Mouse (Mus musculus): ENCODE results near the gene Tcl1b3. TPM values are rescaled to one million over a fixed set of nuclear protein-coding genes. Genes with fewer than 3 reads are reported as not detected.

The Tcl1b3 gene
- not detected in 4 replicates for total RNA-seq (2023; ENCODE audit: inconsistent age)

GRCm38 (mm10) chr12:105190743-105191142 lies at the start of gene Tcl1b3:
TSS of gene Tcl1b3 (plus strand) at chr12:105191043.

GRCm38 (mm10) chr12:105145714-105146113 lies 45.1 kb upstream of the Tcl1b3 start, which contains the start of gene Tcl1b2:
TSS of gene Tcl1b2 (plus strand) at chr12:105146014.

GRCm38 (mm10) chr12:105159390-105159789 lies 31.5 kb upstream of the Tcl1b3 start, which contains the start of gene Tcl1b1:
TSS of gene Tcl1b1 (plus strand) at chr12:105159690.

GRCm38 (mm10) chr12:105176044-105176443 lies 14.8 kb upstream of the Tcl1b3 start, which contains the start of gene Tcl1b5:
TSS of gene Tcl1b5 (plus strand) at chr12:105176344.

GRCm38 (mm10) chr12:105201657-105202056 lies 10.8 kb downstream of the Tcl1b3 start, which contains the start of gene Tcl1b4:
TSS of gene Tcl1b4 (plus strand) at chr12:105201957.

GRCm38 (mm10) chr12:105222601-105223319 lies 31.9 kb downstream of the Tcl1b3 start, which contains the start of gene Tcl1:
TSS of gene Tcl1 (minus strand) at chr12:105222793.

Other genes with a start within 250 kb of the Tcl1b3 start
- 32.5 to 38.6 TPM (median 35.7 TPM) in 4 replicates for gene Syne3, start 181.2 kb upstream of the Tcl1b3 start, total RNA-seq (2023; ENCODE audit: inconsistent age)
- gene Glrx5, start 158.4 kb upstream of the Tcl1b3 start, total RNA-seq (2023; ENCODE audit: inconsistent age), result 22.6 to 29.4 TPM (median 26.3 TPM) in 4 replicates
- not detected in 4 replicates for gene Tcl1b2, start 45.0 kb upstream of the Tcl1b3 start, total RNA-seq (2023; ENCODE audit: inconsistent age)
- gene Tcl1b1, start 31.4 kb upstream of the Tcl1b3 start, total RNA-seq (2023; ENCODE audit: inconsistent age), result not detected in 4 replicates
- not detected in 4 replicates for gene Tcl1b5, start 14.7 kb upstream of the Tcl1b3 start, total RNA-seq (2023; ENCODE audit: inconsistent age)
- gene Tcl1b4, start 10.9 kb downstream of the Tcl1b3 start, total RNA-seq (2023; ENCODE audit: inconsistent age), result not detected in 4 replicates
- not detected in 4 replicates for gene Tcl1, start 31.8 kb downstream of the Tcl1b3 start, total RNA-seq (2023; ENCODE audit: inconsistent age)
- not detected in 4 replicates for gene Tunar, start 142.8 kb downstream of the Tcl1b3 start, total RNA-seq (2023; ENCODE audit: inconsistent age)

All from B cell, adult (primary cell).